Mouse (Mus musculus) embryonic facial prominence, embryonic 11.5 days (tissue): Measurements from ENCODE around the gene Pigu. TPM values are rescaled to one million over a fixed set of nuclear protein-coding genes. Genes with fewer than 3 reads are reported as not detected.
A peak's percentile ranks its signal among the peaks of the same experiment; 100 is the strongest.

Experiments used
- ATAC-seq: fragments of 200-750 bp; cut with Nextera tagmentation; replicated peaks from 2 replicates; pipeline ENCODE4 v1.8.0; 2017; ENCODE audit warnings: low read depth; ENCODE audit not compliant: insufficient number of reproducible peaks, low FRiP score, low TSS enrichment
- DNase-seq: peaks from one replicate; pipeline ENCODE4 v3.0.0-alpha.2; 2015; ENCODE audit warnings: low spot score
- H3K27ac ChIP-seq: fragments of 300-500 bp; sonication (generic); replicated peaks from 2 replicates; pipeline ENCODE4 v1.5.1; 2014; ENCODE audit warnings: mild to moderate bottlenecking, low read depth, low read length, control low read depth
- H3K27me3 ChIP-seq: fragments of 300-500 bp; sonication (generic); 2 replicates; pipeline ENCODE4 v1.6.1; 2014; ENCODE audit warnings: mild to moderate bottlenecking, low read length, moderate library complexity, mixed read lengths; ENCODE audit not compliant: control insufficient read depth, insufficient read depth
- H3K36me3 ChIP-seq: fragments of 300-500 bp; sonication (generic); replicated peaks from 2 replicates; pipeline ENCODE4 v1.6.1; 2014; ENCODE audit warnings: low read depth, mild to moderate bottlenecking, low read length, moderate library complexity, mixed read lengths; ENCODE audit not compliant: control insufficient read depth, insufficient read depth
- H3K4me1 ChIP-seq: fragments of 300-500 bp; sonication (generic); 2 replicates; pipeline ENCODE4 v1.6.1; 2014; ENCODE audit warnings: low read length, mixed read lengths; ENCODE audit not compliant: control insufficient read depth, insufficient read depth
- H3K4me2 ChIP-seq: fragments of 300-500 bp; sonication (generic); 2 replicates; pipeline ENCODE4 v1.6.1; 2014; ENCODE audit warnings: low read depth, mild to moderate bottlenecking, control low read depth, low read length, moderate library complexity
- H3K4me3 ChIP-seq: fragments of 300-500 bp; sonication (generic); 2 replicates; pipeline ENCODE4 v1.5.1; 2014; ENCODE audit warnings: low read depth, low read length, control low read depth
- H3K9ac ChIP-seq: fragments of 300-500 bp; sonication (generic); replicated peaks from 2 replicates; pipeline ENCODE4 v1.6.1; 2014; ENCODE audit warnings: mild to moderate bottlenecking, control low read depth, low read length
- H3K9me3 ChIP-seq: fragments of 300-500 bp; sonication (generic); replicated peaks from 2 replicates; pipeline ENCODE4 v1.6.1; 2016; ENCODE audit warnings: mild to moderate bottlenecking, low read length, inconsistent platforms, mixed read lengths; ENCODE audit not compliant: control insufficient read depth
- WGBS: fragments of 180-500 bp; shearing (Covaris S2); extraction: QIAGEN DNeasy Blood & Tissue Kit; methylation state at CpG from one replicate; pipeline ENCODE4 v1.1.7; 2014; 5-methylcytosine and 5-hydroxymethylcytosine counted together
- polyA plus RNA-seq: library from polyadenylated mRNA; unstranded; fragments of >200 nt; fragmentation: Nextera tagmentation; extraction: Ambion mirVana; gene quantifications from 2 replicates; pipeline ENCODE4 v1.2.1, GENCODE M21; 2014

Pigu gene
- polyA plus RNA-seq, 1 experiment from 2014 or later, result 58.4 TPM

DNA sequence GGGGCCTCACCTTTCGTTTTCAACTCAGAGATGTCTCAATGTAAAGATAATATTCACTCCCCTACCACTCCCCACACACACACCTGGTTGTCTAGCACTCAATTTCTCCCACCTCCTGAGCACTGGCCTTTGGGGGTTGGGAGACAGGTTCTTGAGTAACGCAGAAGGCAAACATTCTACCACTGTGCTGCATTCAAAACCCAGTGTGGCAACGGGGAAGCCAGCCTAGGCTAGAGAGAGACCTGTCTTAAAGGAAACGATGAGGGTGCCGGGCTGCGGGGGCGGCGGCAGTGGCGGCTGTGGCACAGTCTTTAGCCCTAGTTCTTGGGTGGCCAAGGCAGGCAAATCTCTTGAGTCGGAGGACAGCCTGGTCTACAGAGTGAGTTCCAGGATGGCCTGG is 19.0 kb upstream of the Pigu start:
- ATAC-seq (no peak), DNase-seq (no peak)
- Histone ChIP-seq H3K9ac (no peak overlapping the region), H3K36me3 (no peaks in the 10 kb centered on the region), H3K4me2 (no peak overlapping the region), H3K4me3 (no peak overlapping the region), H3K27me3 (no peaks in the 10 kb centered on the region), H3K4me1 (no peaks in the 10 kb centered on the region; the same call in 1 of the 2 replicates), H3K9me3 (no peaks in the 10 kb centered on the region), H3K27ac (no peak overlapping the region)
- 77% methylated on average over 10 of the region's 10 CpGs for WGBS

DNA sequence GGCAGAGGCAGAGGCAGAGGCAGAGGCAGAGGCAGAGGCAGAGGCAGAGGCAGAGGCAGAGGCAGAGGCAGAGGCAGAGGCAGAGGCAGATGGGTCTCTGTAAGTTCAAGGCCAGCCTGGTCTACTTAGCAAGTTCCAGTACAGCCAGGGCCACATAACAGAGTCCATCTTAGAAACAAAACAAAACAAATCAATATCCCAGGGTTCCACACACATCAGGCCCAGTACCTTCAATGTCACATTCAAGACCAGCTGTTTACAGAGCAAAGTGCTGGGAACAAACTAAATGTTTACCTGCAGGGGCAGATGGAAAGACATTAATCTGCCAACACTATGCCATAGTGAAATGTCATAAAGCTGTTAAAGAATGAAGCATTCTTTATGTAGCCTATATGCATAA is 17.3 kb upstream of the Pigu start:
- Histone ChIP-seq H3K9ac (no peak overlapping the region), H3K27ac (no peak overlapping the region), H3K27me3 (no peaks in the 10 kb centered on the region), H3K4me3 (no peak overlapping the region), H3K4me1 (no peaks in the 10 kb centered on the region), H3K9me3 (no peaks in the 10 kb centered on the region), H3K4me2 (no peak overlapping the region), H3K36me3 (no peaks in the 10 kb centered on the region)
- DNase-seq (no peak), ATAC-seq (no peak)

DNA sequence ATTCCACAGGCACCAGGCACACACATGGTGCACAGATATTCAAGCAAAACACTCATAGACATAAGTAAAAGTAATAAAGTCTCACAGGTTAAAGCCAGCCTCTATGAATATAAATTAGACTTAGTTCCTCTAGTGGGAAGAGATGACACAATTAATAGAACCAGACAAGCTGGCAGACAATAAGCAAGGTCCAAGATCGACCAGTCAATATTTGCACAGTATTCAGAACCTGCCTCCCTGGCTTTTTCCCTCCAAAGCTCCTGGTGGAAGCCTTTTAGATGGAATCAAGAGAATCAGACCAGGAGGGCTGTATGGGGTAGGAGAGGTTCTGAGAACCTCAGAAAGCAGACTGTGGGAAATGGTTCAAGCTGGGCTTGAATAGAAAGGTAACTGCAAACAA is 16.7 kb upstream of the Pigu start:
- DNase-seq, result no peak
- Histone ChIP-seq H3K27me3 (no peaks in the 10 kb centered on the region), H3K9me3 (no peaks in the 10 kb centered on the region), H3K4me2 (no peak overlapping the region), H3K4me1 (no peaks in the 10 kb centered on the region), H3K9ac (no peak overlapping the region), H3K27ac (no peak overlapping the region), H3K36me3 (no peaks in the 10 kb centered on the region), H3K4me3 (no peak overlapping the region)
- ATAC-seq, result no peak
- 78% methylated on average over 1 of the region's 1 CpGs for WGBS

DNA sequence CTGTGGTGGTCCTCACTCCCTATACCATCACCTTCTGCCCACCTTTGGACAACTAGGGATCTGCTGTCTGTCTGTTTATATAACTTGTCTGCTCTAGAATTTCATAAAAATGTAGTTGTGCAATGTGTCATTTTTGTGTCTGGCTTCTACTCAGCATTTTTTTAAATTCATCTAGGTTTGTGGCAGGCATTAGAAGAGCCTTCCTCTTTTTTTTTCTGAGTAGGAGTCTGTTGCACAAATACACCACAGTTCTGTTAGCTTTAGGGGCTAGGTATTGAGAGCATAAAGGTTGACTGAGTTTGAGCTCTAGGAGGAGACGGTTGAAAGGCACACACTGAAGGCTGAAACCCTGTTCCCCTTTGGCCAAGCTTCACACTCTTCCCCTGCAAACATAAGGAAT is 16.1 kb upstream of the Pigu start:
- Histone ChIP-seq H3K36me3 (no peaks in the 10 kb centered on the region), H3K4me2 (no peak overlapping the region), H3K4me3 (no peak overlapping the region), H3K27me3 (no peaks in the 10 kb centered on the region), H3K4me1 (no peaks in the 10 kb centered on the region), H3K9ac (no peak overlapping the region), H3K27ac (no peak overlapping the region), H3K9me3 (no peaks in the 10 kb centered on the region)
- 81% methylated on average over 1 of the region's 1 CpGs for WGBS
- no peak for ATAC-seq
- DNase-seq, result no peak

DNA sequence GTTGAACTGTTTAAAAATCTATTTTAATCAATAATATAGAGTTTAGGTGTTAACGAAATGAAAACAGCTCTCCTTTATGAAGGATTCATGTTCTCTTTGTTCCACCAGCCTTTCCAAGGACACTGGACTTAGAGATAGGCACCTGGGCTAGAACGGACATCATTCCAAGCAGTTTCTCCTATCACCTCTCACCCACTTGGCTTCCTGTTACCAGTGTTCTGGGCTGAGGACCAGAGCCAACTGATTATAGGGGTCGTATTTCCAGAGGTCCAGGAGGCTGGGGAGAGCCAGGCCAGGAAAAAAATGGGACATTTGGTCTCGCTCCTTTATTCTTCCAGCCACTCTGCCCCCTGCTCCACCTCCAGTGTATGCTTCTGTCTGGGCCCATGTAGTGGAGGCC is 15.2 kb upstream of the Pigu start:
- Histone ChIP-seq H3K9me3 (no peaks in the 10 kb centered on the region), H3K9ac (no peak overlapping the region), H3K27me3 (no peaks in the 10 kb centered on the region), H3K36me3 (no peaks in the 10 kb centered on the region), H3K4me2 (no peak overlapping the region), H3K4me3 (no peak overlapping the region), H3K4me1 (no peaks in the 10 kb centered on the region), H3K27ac (no peak overlapping the region)
- WGBS, result 67% methylated on average over 4 of the region's 4 CpGs
- ATAC-seq, result no peak
- DNase-seq, result no peak

DNA sequence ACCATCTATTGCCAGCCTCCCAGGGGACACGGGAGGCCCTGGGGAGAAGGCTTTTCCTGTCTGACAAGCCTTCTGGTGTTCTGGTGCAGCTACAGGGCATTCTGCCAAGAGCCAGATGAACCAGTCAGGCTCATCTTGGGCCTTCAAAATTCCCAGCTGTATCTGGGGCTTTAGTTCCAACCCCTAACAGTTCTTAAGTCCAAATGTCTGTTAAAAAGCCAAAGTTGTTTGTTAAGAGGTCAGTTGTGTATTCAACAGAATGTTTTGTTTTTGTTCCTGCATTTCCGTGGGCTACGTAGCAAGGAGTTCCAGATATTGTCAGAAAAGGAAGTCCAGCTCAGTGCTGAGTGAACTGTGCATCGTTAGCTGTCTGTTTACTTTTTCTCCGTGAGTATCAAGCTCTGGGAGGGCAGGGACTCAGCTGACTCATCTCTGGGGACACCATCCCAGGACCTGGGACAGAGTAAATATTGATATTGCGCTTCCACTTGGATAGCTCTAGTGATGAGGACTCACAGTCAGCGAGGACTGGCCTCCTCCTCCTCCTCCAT is 12.2 kb upstream of the Pigu start:
- Histone ChIP-seq H3K36me3 (no peaks in the 10 kb centered on the region), H3K9ac (no peak overlapping the region), H3K27me3 (no peaks in the 10 kb centered on the region), H3K4me1 (no peaks in the 10 kb centered on the region), H3K27ac (no peak overlapping the region), H3K9me3 (no peaks in the 10 kb centered on the region), H3K4me3 (no peak overlapping the region), H3K4me2 (no peak overlapping the region)
- WGBS, result 54% methylated on average over 7 of the region's 7 CpGs
- ATAC-seq (no peak), DNase-seq (no peak)

DNA sequence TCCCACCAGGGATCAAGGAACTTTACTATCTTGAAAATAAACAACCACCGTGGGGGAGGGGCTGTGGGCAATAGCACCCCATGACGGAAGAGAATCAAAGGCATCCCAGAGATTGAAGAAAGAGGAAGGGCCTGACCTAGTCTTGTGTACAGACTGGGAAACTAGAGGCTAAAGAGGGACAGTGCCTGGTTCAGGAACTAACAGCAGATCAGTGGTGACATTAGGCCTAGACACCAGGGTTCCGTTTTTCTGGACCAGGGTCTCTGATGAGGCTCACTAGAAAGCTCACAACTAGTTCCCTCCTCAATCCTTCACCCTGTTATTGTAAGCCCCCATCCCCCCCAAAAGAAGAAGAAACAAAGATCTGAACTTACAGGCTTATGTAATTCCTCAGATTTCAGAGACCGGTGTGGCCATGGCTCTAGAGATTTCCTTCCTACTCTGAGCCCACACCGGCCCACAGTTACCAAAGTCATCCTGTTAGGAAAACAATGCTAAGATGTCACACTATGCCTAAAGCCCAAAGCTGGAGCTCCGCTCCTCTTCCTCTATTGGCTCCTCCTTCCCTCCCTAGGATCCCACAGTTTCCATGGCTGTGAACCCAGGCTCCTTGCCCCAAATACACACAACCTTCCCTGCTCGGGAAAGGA is 10.5 kb upstream of the Pigu start:
- no peak for DNase-seq
- Histone ChIP-seq H3K9ac (no peak overlapping the region), H3K9me3 (no peaks in the 10 kb centered on the region), H3K4me1 (no peaks in the 10 kb centered on the region), H3K4me2 (no peak overlapping the region), H3K27ac (no peak overlapping the region), H3K36me3 (no peaks in the 10 kb centered on the region), H3K4me3 (no peak overlapping the region), H3K27me3 (no peaks in the 10 kb centered on the region)
- WGBS, result 82% methylated on average over 7 of the region's 7 CpGs
- no peak for ATAC-seq

DNA sequence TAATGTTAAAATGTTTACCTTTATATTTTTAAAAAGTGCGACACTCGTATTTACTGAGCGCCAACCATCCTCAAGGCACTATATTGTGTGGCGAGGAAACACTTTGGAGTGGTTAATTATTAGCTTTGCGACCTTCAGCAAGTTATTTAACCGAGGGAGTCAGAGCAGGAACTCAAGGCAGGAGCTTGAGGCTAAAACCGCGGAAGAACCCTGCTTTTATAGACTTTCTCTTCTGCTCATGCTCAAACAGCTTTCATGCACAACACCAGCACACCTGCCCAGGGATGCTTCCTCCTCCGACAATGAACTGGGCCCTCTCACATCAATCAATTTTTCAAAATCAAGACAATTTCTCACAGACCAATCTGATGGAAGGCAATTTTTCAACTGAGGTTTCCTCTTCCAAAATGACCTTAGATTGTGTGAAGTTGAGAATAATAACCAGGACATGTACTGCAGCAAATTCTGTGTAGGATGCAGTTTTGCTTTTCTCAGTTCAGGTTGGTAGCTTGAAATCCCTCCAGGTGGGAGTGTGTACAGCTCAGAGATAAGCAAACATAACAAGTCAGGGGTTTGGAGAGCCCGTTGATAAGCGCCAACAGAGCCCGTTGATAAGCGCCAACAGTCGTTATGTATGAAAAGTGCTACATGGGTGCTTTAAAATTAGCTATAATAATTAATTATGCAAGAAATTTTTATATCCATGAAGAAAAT is 613 bp upstream of the Pigu start:
- peak overlapping the region; percentile 57 for H3K9ac ChIP-seq
- peak overlapping the region; percentile 29 for H3K4me2 ChIP-seq
- H3K27me3 ChIP-seq, result no peaks in the 10 kb centered on the region
- H3K36me3 ChIP-seq, result no peaks in the 10 kb centered on the region
- 37% methylated on average over 14 of the region's 14 CpGs for WGBS
- DNase-seq (peak; percentile 9), ATAC-seq (0 out of 2 replicates have a peak, but pooled peaks have one; percentile 1)
- H3K4me1 ChIP-seq, result no peaks in the 10 kb centered on the region; the same call in 1 of the 2 replicates
- H3K9me3 ChIP-seq, result no peaks in the 10 kb centered on the region
- no peak overlapping the region for H3K27ac ChIP-seq
- H3K4me3 ChIP-seq, result peak overlapping the region; percentile 86
